In the genomic region with DNA sequence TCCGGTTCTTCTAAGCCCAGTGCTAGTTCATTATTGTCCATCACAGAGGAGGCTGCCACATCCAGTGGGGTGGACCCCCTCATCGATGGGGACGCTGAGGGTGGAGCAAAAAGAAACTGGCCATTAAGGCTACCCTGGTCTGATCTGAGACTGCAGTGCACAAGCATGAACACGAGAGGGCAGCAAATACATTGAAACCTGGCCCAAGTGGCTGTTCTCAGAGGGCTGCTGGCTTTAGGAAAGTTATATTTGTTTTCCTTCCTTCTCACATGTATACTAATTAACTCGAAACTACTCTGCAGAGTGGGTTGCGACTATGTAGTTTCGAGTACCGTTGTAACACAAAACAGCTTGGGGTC, we compare ENCODE assay signal across 9 mouse cellular contexts.
DNase-seq lines count a peak whose midpoint lies in the region; ATAC-seq lines count a peak whose summit lies in the region.
"Had no signal": no experiment of that assay in that cellular context is flagged by ENCODE, and none has a peak within 500 bp of the region (broad histone marks: within the 10 kb centered on the region; RNA-seq: fewer than 3 reads in every experiment).

No protein-coding gene starts in this region.

- no peak overlapping the region for H3K27ac ChIP-seq in liver, embryonic 12.5 days
- H3K27ac ChIP-seq in forebrain, embryonic 16.5 days (ENCODE audit: low read length), result no peak overlapping the region
- no peak overlapping the region for H3K27ac ChIP-seq in hindbrain, embryonic 14.5 days
- H3K27ac ChIP-seq: stomach, embryonic 15.5 days had no signal

- no peaks in the 10 kb centered on the region for H3K36me3 ChIP-seq in liver, embryonic 12.5 days
- no peaks in the 10 kb centered on the region for H3K36me3 ChIP-seq in forebrain, embryonic 16.5 days (ENCODE audit: control insufficient read depth, insufficient read depth)
- no peaks in the 10 kb centered on the region for H3K36me3 ChIP-seq in hindbrain, embryonic 14.5 days (replicated peaks; ENCODE audit: control insufficient read depth, insufficient read depth)
- H3K36me3 ChIP-seq: stomach, embryonic 15.5 days had no signal

- ATAC-seq in liver, embryonic 12.5 days, result no peak
- ATAC-seq in forebrain, embryonic 16.5 days, result peak; percentile 88
- peak; percentile 80 for ATAC-seq in hindbrain, embryonic 14.5 days (ENCODE audit: low FRiP score)
- ATAC-seq in megakaryocyte progenitor cell, adult 5-6 weeks (replicated peaks; ENCODE audit: poor library complexity), result peak; percentile 99

- no peak overlapping the region for H3K4me3 ChIP-seq in liver, embryonic 12.5 days
- H3K4me3 ChIP-seq in forebrain, embryonic 16.5 days (replicated peaks; ENCODE audit: low read length), result no peak overlapping the region
- no peak overlapping the region for H3K4me3 ChIP-seq in hindbrain, embryonic 14.5 days (replicated peaks; ENCODE audit: low read length)
- H3K4me3 ChIP-seq: stomach, embryonic 15.5 days had no signal

- peak; percentile 25 for DNase-seq in liver
- peak; percentile 36 for DNase-seq in cerebellum, adult 11-12 months
- peak; percentile 83 for DNase-seq in hindbrain, embryonic 14.5 days (ENCODE audit: low spot score)
- DNase-seq in layer of hippocampus, postnatal 25 days (ENCODE audit: extremely low spot score in 1 of 2, low spot score in 1 of 2), result peak; percentile 48 to 72
- DNase-seq in right cerebral cortex, postnatal 36 days (ENCODE audit: low spot score in 2 of 2), result peak; percentile 26

- no peaks in the 10 kb centered on the region for H3K9me3 ChIP-seq in liver, embryonic 12.5 days (replicated peaks)
- no peaks in the 10 kb centered on the region for H3K9me3 ChIP-seq in forebrain, embryonic 16.5 days (ENCODE audit: control insufficient read depth, low read length)
- H3K9me3 ChIP-seq in hindbrain, embryonic 14.5 days (ENCODE audit: control insufficient read depth, low read length), result no peaks in the 10 kb centered on the region
- H3K9me3 ChIP-seq: stomach, embryonic 15.5 days had no signal

- no peaks in the 10 kb centered on the region for H3K4me1 ChIP-seq in liver, embryonic 12.5 days
- H3K4me1 ChIP-seq in forebrain, embryonic 16.5 days (replicated peaks; ENCODE audit: control insufficient read depth, insufficient read depth, low read length), result no peaks in the 10 kb centered on the region
- H3K4me1 ChIP-seq in hindbrain, embryonic 14.5 days (replicated peaks; ENCODE audit: control insufficient read depth, insufficient read depth, low read length), result no peaks in the 10 kb centered on the region
- H3K4me1 ChIP-seq: stomach, embryonic 15.5 days had no signal

- H3K4me2 ChIP-seq in liver, embryonic 12.5 days, result no peak overlapping the region
- no peak overlapping the region for H3K4me2 ChIP-seq in forebrain, embryonic 16.5 days (ENCODE audit: low read length)
- H3K4me2 ChIP-seq in hindbrain, embryonic 14.5 days (replicated peaks), result no peak overlapping the region
- H3K4me2 ChIP-seq: stomach, embryonic 15.5 days had no signal

- H3K9ac ChIP-seq in liver, embryonic 12.5 days, result no peak overlapping the region
- H3K9ac ChIP-seq in forebrain, embryonic 16.5 days (replicated peaks; ENCODE audit: low read depth, low read length), result no peak overlapping the region
- H3K9ac ChIP-seq in hindbrain, embryonic 14.5 days, result no peak overlapping the region
- H3K9ac ChIP-seq: stomach, embryonic 15.5 days had no signal

- no peaks in the 10 kb centered on the region for H3K27me3 ChIP-seq in liver, embryonic 12.5 days (replicated peaks)
- H3K27me3 ChIP-seq in forebrain, embryonic 16.5 days (replicated peaks; ENCODE audit: control insufficient read depth, insufficient read depth, low read length), result no peaks in the 10 kb centered on the region
- no peaks in the 10 kb centered on the region for H3K27me3 ChIP-seq in hindbrain, embryonic 14.5 days (ENCODE audit: control insufficient read depth, insufficient read depth, low read length)
- H3K27me3 ChIP-seq: stomach, embryonic 15.5 days had no signal

- 15% methylated on average over 8 of the region's 8 CpGs for WGBS in liver, embryonic 12.5 days (ENCODE audit: insufficient replicate concordance)
- WGBS in forebrain, embryonic 16.5 days, result 7% methylated on average over 8 of the region's 8 CpGs
- 16% methylated on average over 8 of the region's 8 CpGs for WGBS in hindbrain, embryonic 14.5 days

Comparison
In these comparisons a context has a peak if more than half of its experiments do, and no peak if none do; other contexts are left out.
1. DNase-seq: peak in every context shown above with its lines; median percentile 83 in hindbrain, embryonic 14.5 days; 60 in layer of hippocampus, postnatal 25 days; 36 in cerebellum, adult 11-12 months; 26 in right cerebral cortex, postnatal 36 days; 25 in liver.